Mouse (Mus musculus) MEL (cell line): ENCODE measurements around the gene Manba.

Experiments used
- CHD1 ChIP-seq: IDR thresholded peaks from 2 replicates; pipeline ENCODE4 v1.6.1; 2012; ENCODE audit warnings: low read depth, mild to moderate bottlenecking, inconsistent platforms, low read length, improper control_type of control experiment
- CTCF ChIP-seq, 3 experiments: IDR thresholded peaks in 2 of 3; conservative IDR thresholded peaks in 1 of 3; 2 replicates each; pipeline ENCODE4 v1.5.1; 2011 to 2012; ENCODE audit warnings: low read length in 3 of 3, low read depth in 2 of 3, mild to moderate bottlenecking in 2 of 3, improper control_type of control experiment in 1 of 3, inconsistent platforms in 1 of 3, mixed read lengths in 1 of 3, moderate library complexity in 1 of 3; ENCODE audit not compliant: control insufficient read depth in 1 of 3, insufficient read depth in 1 of 3, poor library complexity in 1 of 3, severe bottlenecking in 1 of 3
- EP300 ChIP-seq, 2 experiments: IDR thresholded peaks; 2 replicates each; pipeline ENCODE4 v1.6.1; 2011; ENCODE audit warnings: improper control_type of control experiment in 2 of 2, low read length in 2 of 2, low read depth in 1 of 2, mild to moderate bottlenecking in 1 of 2
- ETS1 ChIP-seq: IDR thresholded peaks from 2 replicates; pipeline ENCODE4 v1.6.1; 2012; ENCODE audit warnings: low read depth, mild to moderate bottlenecking, inconsistent platforms, low read length, improper control_type of control experiment, moderate library complexity
- GATA1 ChIP-seq: IDR thresholded peaks from 2 replicates; pipeline ENCODE4 v1.6.1; 2011; ENCODE audit warnings: low read depth, low read length, improper control_type of control experiment
- HCFC1 ChIP-seq: IDR thresholded peaks from 2 replicates; pipeline ENCODE4 v1.6.1; 2012; ENCODE audit warnings: low read depth, mild to moderate bottlenecking, inconsistent platforms, low read length, improper control_type of control experiment, moderate library complexity
- JUND ChIP-seq: IDR thresholded peaks from 2 replicates; pipeline ENCODE4 v1.6.1; 2011; ENCODE audit warnings: low read depth, mild to moderate bottlenecking, improper control_type of control experiment, low read length
- MAZ ChIP-seq: IDR thresholded peaks from 2 replicates; pipeline ENCODE4 v1.6.1; 2012; ENCODE audit warnings: low read depth, mild to moderate bottlenecking, inconsistent platforms, low read length, improper control_type of control experiment
- POLR2A ChIP-seq, 2 experiments: IDR thresholded peaks; 2 replicates each; pipeline ENCODE4 v1.6.1; 2011 to 2012; ENCODE audit warnings: low read length in 2 of 2, mild to moderate bottlenecking in 2 of 2, control low read depth in 1 of 2, improper control_type of control experiment in 1 of 2, low read depth in 1 of 2, moderate library complexity in 1 of 2; ENCODE audit not compliant: control insufficient read depth in 1 of 2, insufficient read depth in 1 of 2, poor library complexity in 1 of 2
- POLR2AphosphoS5 ChIP-seq: IDR thresholded peaks from 2 replicates; pipeline ENCODE4 v1.6.1; 2012; ENCODE audit warnings: low read depth, borderline replicate concordance, mild to moderate bottlenecking, inconsistent platforms, low read length, moderate library complexity, mixed read lengths
- TAL1 ChIP-seq: IDR thresholded peaks from 2 replicates; pipeline ENCODE4 v1.6.1; 2012; ENCODE audit warnings: mild to moderate bottlenecking, inconsistent platforms, low read length, moderate library complexity, mixed read lengths
- USF1 ChIP-seq: IDR thresholded peaks from 2 replicates; pipeline ENCODE4 v1.6.1; 2014; ENCODE audit warnings: low read depth, mild to moderate bottlenecking, inconsistent platforms, low read length, improper control_type of control experiment, moderate library complexity
- ZC3H11A ChIP-seq: IDR thresholded peaks from 2 replicates; pipeline ENCODE4 v1.6.1; 2012; ENCODE audit warnings: low read depth, mild to moderate bottlenecking, inconsistent platforms, low read length, improper control_type of control experiment
- ZNF384 ChIP-seq: IDR thresholded peaks from 2 replicates; pipeline ENCODE4 v1.6.1; 2012; ENCODE audit warnings: low read depth, mild to moderate bottlenecking, inconsistent platforms, low read length, improper control_type of control experiment

DNA sequence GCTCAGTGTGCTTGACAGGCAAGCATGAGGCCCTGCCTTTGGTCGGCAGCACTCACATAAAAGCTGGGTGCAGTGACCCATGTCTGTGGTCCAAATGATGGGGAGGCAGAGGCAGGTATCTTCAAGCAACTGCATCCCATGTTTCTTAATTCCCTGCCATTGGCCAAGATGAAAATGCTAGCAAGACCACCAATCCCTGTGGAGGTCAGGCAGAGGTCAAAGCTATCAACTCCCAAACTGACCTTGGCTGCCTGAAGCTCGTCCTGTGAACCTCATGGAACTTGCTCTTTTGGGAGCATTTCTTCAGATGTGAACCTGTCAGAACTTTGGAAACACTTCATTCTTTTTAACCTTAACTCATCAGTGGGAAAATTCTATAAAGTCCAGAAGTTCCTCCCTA is 46.4 kb downstream of the Manba start:
- no peak for TF ChIP-seq CHD1
- TF ChIP-seq USF1: no peak
- no peak for TF ChIP-seq POLR2AphosphoS5
- TF ChIP-seq CTCF (IDR thresholded peaks at IDR 0.05 in 2 of 3, conservative IDR thresholded peaks at IDR 0.05 in 1 of 3; ENCODE audit: control insufficient read depth in 1 of 3, insufficient read depth in 1 of 3, low read depth in 2 of 3, low read length in 3 of 3, poor library complexity in 1 of 3, severe bottlenecking in 1 of 3): no peak
- TF ChIP-seq EP300 (IDR thresholded peaks at IDR 0.05; ENCODE audit: low read depth in 1 of 2, low read length in 2 of 2): no peak
- no peak for TF ChIP-seq JUND
- TF ChIP-seq TAL1: no peak
- TF ChIP-seq POLR2A (IDR thresholded peaks at IDR 0.05; ENCODE audit: control insufficient read depth in 1 of 2, insufficient read depth in 1 of 2, low read depth in 1 of 2, low read length in 2 of 2, poor library complexity in 1 of 2): no peak
- TF ChIP-seq MAZ: no peak
- no peak for TF ChIP-seq ZNF384
- no peak for TF ChIP-seq ZC3H11A
- no peak for TF ChIP-seq GATA1
- TF ChIP-seq ETS1: no peak
- no peak for TF ChIP-seq HCFC1
